Mouse (Mus musculus) kidney, adult 2 months (tissue): ENCODE measurements around the gene Psors1c2. TPM values are rescaled to one million over a fixed set of nuclear protein-coding genes. Genes with fewer than 3 reads are reported as not detected.

Source experiments
- DNase-seq: peaks from one replicate; pipeline ENCODE4 v3.0.0; 2021
- H3K27ac ChIP-seq: fragments of 200-500 bp; 2 replicates; pipeline ENCODE4 v1.5.1; 2012; ENCODE audit warnings: low read depth, low read length, control low read depth, inconsistent platforms; ENCODE audit not compliant: insufficient read depth
- H3K27me3 ChIP-seq: fragments of 200-500 bp; replicated peaks from 2 replicates; pipeline ENCODE4 v1.6.1; 2012; ENCODE audit warnings: mild to moderate bottlenecking, moderate library complexity, low read length, inconsistent platforms; ENCODE audit not compliant: control insufficient read depth, insufficient read depth
- H3K36me3 ChIP-seq: fragments of 200-500 bp; 2 replicates; pipeline ENCODE4 v1.6.1; 2012; ENCODE audit warnings: mild to moderate bottlenecking, moderate library complexity, low read length, inconsistent platforms; ENCODE audit not compliant: control insufficient read depth, insufficient read depth
- H3K4me1 ChIP-seq: fragments of 200-500 bp; 2 replicates; pipeline ENCODE4 v1.6.1; 2011; ENCODE audit warnings: low read length; ENCODE audit not compliant: control insufficient read depth, insufficient read depth
- H3K4me3 ChIP-seq: fragments of 200-500 bp; 2 replicates; pipeline ENCODE4 v1.5.1; 2011; ENCODE audit warnings: mild to moderate bottlenecking, low read depth, low read length, control low read depth; ENCODE audit not compliant: insufficient read depth
- CTCF ChIP-seq: fragments of 200-500 bp; conservative IDR thresholded peaks from 2 replicates; pipeline ENCODE4 v1.5.1; 2011; ENCODE audit warnings: low read depth, mild to moderate bottlenecking, control low read depth, low read length, moderate library complexity, mixed read lengths; ENCODE audit not compliant: insufficient read depth, insufficient read length
- POLR2A ChIP-seq: fragments of 200-500 bp; IDR thresholded peaks from one replicate; pipeline ENCODE4 v1.6.1; 2011; ENCODE audit warnings: low read depth, low read length, control low read depth
- WGBS: fragments of 180-500 bp; shearing (Covaris S2); methylation state at CpG from one replicate; pipeline ENCODE4 v1.1.7; 2018; 5-methylcytosine and 5-hydroxymethylcytosine counted together
- polyA plus RNA-seq: library from polyadenylated mRNA; depleted of rRNA; stranded (reverse); fragments of >200 nt; gene quantifications from 2 replicates; pipeline ENCODE4 v1.2.3, GENCODE M21; 2012

Gene Psors1c2
- polyA plus RNA-seq, 1 experiment = 0.19 TPM

DNA sequence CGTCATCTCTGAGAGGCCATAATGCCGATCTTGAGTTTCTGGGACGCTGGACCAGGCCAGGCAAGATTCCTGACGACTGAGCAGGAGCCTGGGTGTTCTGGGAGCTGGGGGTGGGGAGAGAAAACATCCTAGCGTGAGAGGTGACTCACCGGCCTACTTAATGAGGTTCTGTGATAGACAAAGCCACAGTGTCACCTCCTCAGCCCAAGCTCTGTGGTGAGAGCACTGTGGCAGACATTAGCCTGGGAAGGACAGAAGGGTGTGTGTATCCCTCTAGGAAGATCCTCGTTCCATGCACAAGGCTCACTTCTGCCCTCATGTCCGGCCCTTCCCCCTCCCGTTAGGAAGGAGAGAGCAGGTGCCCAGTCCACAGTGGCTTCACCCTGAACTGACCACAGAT, 24.4 kb downstream of the Psors1c2 start:
- TF ChIP-seq POLR2A (no peak), CTCF (no peak)
- H3K27ac ChIP-seq = no peak overlapping the region

DNA sequence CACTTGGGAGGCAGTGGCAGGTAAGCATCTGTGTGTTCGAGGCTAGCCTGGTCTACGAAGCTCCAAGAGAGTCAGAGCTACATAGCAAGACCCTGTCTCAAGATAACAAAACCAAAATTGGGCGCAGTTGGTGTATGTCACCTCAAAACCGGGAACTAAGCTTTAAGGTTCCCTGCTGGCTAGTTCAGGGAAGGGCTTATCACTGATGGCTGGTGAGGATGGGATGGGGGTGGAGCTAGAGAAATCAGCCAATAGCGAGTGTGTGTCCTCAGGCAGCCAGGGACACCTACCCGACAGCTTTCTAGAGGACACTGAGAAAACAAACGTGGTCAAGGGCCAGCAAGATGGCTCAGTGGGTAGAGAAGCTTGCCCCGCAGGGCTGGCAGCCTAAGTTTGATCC, 25.2 kb downstream of the Psors1c2 start:
- DNase-seq = no peak
- Histone ChIP-seq H3K27ac (no peak overlapping the region), H3K4me3 (no peak overlapping the region), H3K36me3 (no peaks in the 10 kb centered on the region), H3K4me1 (peaks cover 5% of the 10 kb centered on the region; the same call in 1 of the 2 replicates), H3K27me3 (no peaks in the 10 kb centered on the region)
- TF ChIP-seq POLR2A = no peak
- no peak for TF ChIP-seq CTCF
- WGBS = 73% methylated on average over 8 of the region's 8 CpGs

More for the DNA sequence above, 24.4 kb downstream of the Psors1c2 start:
- no peak for DNase-seq
- H3K36me3 ChIP-seq = no peaks in the 10 kb centered on the region
- no peaks in the 10 kb centered on the region for H3K27me3 ChIP-seq
- peaks cover 5% of the 10 kb centered on the region; the same call in 1 of the 2 replicates for H3K4me1 ChIP-seq
- WGBS = 55% methylated on average over 9 of the region's 9 CpGs
- no peak overlapping the region for H3K4me3 ChIP-seq

GRCm38 (mm10) chr17:35567150-35567549, 34.1 kb downstream of the Psors1c2 start, which contains the start of gene 2300002M23Rik:
2300002M23Rik (plus strand) TSS chr17:35567450.
- Histone ChIP-seq H3K4me1 (no peaks in the 10 kb centered on the region), H3K27ac (no peak within 1 kb of the TSS), H3K4me3 (no peak within 1 kb of the TSS), H3K27me3 (no peaks in the 10 kb centered on the region; the same call in 1 of the 2 replicates), H3K36me3 (no peaks in the 10 kb centered on the region)
- WGBS = 61% methylated on average over 3 of the region's 3 CpGs
- DNase-seq = no peak
- TF ChIP-seq CTCF (no peak), POLR2A (no peak)

- H3K36me3 ChIP-seq = no peaks in the 10 kb centered on the region
- no peak overlapping the region for H3K4me3 ChIP-seq
- no peak overlapping the region for H3K27ac ChIP-seq
- TF ChIP-seq CTCF (no peak), POLR2A (no peak)
- H3K27me3 ChIP-seq = no peaks in the 10 kb centered on the region; the same call in 1 of the 2 replicates
- WGBS = 32% methylated on average over 9 of the region's 9 CpGs
- DNase-seq = no peak
- H3K4me1 ChIP-seq = no peaks in the 10 kb centered on the region
These were observed 34.8 kb downstream of the Psors1c2 start for GRCm38 (mm10) chr17:35567767-35568166.

DNA sequence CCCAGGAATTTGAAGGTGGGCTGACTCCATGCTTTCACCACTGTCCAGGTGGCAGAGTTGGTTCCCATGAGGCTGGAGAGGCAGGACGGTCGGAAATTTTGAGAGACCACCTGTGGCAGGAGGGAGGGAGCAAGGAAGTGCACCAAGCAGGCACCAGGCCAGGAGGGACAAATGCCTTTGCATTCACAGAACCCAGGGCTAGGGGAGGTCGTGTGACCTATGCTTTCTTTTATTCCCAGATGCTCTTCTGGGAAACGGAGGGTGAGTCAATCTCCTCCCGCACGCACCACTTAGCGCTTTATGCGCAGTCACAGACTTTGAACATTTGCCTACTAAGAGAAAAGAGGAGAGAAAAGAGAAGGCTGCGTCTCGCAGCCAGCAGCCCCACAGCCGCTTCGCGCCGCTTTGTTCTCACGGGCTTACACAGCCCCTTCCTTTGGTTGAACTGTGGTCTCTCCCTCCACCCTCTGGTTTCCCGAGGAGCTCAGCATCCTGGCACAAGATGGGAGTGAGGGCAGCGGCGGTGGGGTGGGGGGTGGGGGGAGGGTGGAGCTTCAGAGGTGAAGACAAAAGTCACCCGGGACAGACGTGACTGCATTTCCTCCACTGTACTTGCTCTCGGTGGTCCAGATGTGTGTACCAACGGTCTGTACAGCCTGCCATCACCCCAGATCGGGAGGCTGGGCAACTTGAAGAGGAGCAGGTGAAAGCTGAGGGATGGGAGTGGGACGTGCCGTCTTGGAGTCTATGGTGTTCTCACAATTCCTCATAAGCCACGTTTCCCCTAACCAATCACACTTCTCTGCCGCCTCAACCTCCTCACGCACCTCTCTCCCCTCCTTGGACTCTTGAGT, 36.3 kb downstream of the Psors1c2 start:
- WGBS = 11% methylated on average over 28 of the region's 28 CpGs
- Histone ChIP-seq H3K4me1 (no peaks in the 10 kb centered on the region), H3K36me3 (no peaks in the 10 kb centered on the region), H3K27ac (no peak overlapping the region), H3K4me3 (no peak overlapping the region), H3K27me3 (no peaks in the 10 kb centered on the region; the same call in 1 of the 2 replicates)
- DNase-seq = no peak
- TF ChIP-seq CTCF (no peak), POLR2A (no peak)

GRCm38 (mm10) chr17:35570836-35571235, 37.8 kb downstream of the Psors1c2 start:
- TF ChIP-seq POLR2A (no peak), CTCF (no peak)
- no peak overlapping the region for H3K4me3 ChIP-seq
- DNase-seq = no peak
- no peaks in the 10 kb centered on the region for H3K4me1 ChIP-seq
- 82% methylated on average over 14 of the region's 14 CpGs for WGBS
- no peaks in the 10 kb centered on the region for H3K36me3 ChIP-seq
- H3K27ac ChIP-seq = no peak overlapping the region
- H3K27me3 ChIP-seq = no peaks in the 10 kb centered on the region; the same call in 1 of the 2 replicates

DNA sequence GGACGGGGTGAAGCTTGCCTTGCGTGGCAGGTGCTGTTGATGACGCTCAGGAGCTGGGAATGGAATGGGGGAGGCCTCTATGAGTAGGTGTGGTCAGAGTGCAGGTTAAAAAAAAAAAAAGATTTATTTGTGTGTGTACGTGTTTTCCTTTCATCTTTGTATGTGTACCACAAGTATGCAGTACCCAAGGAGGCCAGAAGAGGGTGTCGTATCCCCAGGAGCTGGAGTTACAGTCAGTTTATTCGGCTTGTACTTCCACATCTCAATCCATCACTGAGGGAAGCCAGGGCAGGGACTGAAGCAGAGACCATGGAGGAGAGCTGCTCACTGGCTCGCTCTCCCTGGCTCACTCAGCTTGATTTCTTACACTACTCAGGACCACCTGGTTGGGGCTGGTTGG, 38.5 kb downstream of the Psors1c2 start:
- WGBS = 95% methylated on average over 7 of the region's 7 CpGs

More for the DNA sequence above, 38.5 kb downstream of the Psors1c2 start:
- Histone ChIP-seq H3K4me1 (no peaks in the 10 kb centered on the region), H3K27me3 (no peaks in the 10 kb centered on the region; the same call in 1 of the 2 replicates), H3K27ac (no peak overlapping the region), H3K36me3 (no peaks in the 10 kb centered on the region), H3K4me3 (no peak overlapping the region)
- TF ChIP-seq POLR2A (no peak), CTCF (no peak)
- DNase-seq = no peak
